Comparison of ENCODE assay signal across 8 mouse cellular contexts in the genomic region with DNA sequence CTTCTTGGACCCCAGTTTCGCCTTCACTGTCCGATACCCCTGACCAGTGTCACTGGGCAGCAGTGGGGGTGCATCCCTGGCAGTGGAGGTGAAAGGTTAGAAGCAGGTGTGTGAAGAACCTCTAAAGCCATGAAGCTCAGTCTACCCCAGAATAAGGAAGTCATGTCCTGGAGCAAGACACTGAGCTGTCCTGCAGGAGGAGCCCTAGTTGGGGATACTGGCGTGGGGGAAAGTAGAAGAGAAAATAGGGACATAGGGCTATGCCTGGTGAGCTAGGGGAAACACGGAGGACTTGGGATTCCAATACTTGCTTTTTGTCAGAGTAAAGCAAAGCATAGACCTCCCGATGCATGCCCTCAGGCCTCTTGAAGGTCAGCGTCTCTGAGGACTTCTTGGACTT. TPM values are rescaled to one million over a fixed set of nuclear protein-coding genes. Genes with fewer than 3 reads are reported as not detected.
DNase-seq lines count a peak whose midpoint lies in the region; ATAC-seq and TF ChIP-seq lines count a peak whose summit lies in the region.

No protein-coding gene starts in this region.

- H3K9me3 ChIP-seq in lung, postnatal 0 days (ENCODE audit: low read length) = no peaks in the 10 kb centered on the region
- no peaks in the 10 kb centered on the region for H3K9me3 ChIP-seq in embryonic facial prominence, embryonic 13.5 days
- no peaks in the 10 kb centered on the region for H3K9me3 ChIP-seq in intestine, embryonic 16.5 days (ENCODE audit: control insufficient read depth, low read length)
- no peaks in the 10 kb centered on the region for H3K9me3 ChIP-seq in neural tube, embryonic 15.5 days (replicated peaks)

- H3K4me3 ChIP-seq in lung, postnatal 0 days (ENCODE audit: low read depth, low read length) = peak overlapping the region; percentile 78; the same call in 1 of the 2 replicates
- H3K4me3 ChIP-seq in embryonic facial prominence, embryonic 13.5 days = peak overlapping the region; percentile 85
- H3K4me3 ChIP-seq in intestine, embryonic 16.5 days (ENCODE audit: low read length) = peak overlapping the region; percentile 90
- peak overlapping the region; percentile 94 for H3K4me3 ChIP-seq in neural tube, embryonic 15.5 days (replicated peaks)

- 76% methylated on average over 6 of the region's 6 CpGs for WGBS in lung, postnatal 0 days
- WGBS in embryonic facial prominence, embryonic 13.5 days = 76% methylated on average over 6 of the region's 6 CpGs
- WGBS in intestine, embryonic 16.5 days = 76% methylated on average over 6 of the region's 6 CpGs
- 83% methylated on average over 6 of the region's 6 CpGs for WGBS in neural tube, embryonic 15.5 days

- H3K9ac ChIP-seq in lung, postnatal 0 days (replicated peaks; ENCODE audit: low read depth) = no peak overlapping the region
- H3K9ac ChIP-seq in embryonic facial prominence, embryonic 13.5 days = 0 out of 2 replicates have a peak overlapping the region, but pooled peaks have one; percentile 93
- H3K9ac ChIP-seq in intestine, embryonic 16.5 days (ENCODE audit: low read depth, low read length) = peak overlapping the region; percentile 93
- no peak overlapping the region; the same call in 1 of the 2 replicates for H3K9ac ChIP-seq in neural tube, embryonic 15.5 days (replicated peaks)

- H3K27ac ChIP-seq in lung, postnatal 0 days (ENCODE audit: low read length) = no peak overlapping the region
- no peak overlapping the region for H3K27ac ChIP-seq in embryonic facial prominence, embryonic 13.5 days
- H3K27ac ChIP-seq in intestine, embryonic 16.5 days (ENCODE audit: low read length) = no peak overlapping the region
- no peak overlapping the region for H3K27ac ChIP-seq in neural tube, embryonic 15.5 days (replicated peaks)

- peak overlapping the region; percentile 73; the same call in 1 of the 2 replicates for H3K4me2 ChIP-seq in lung, postnatal 0 days (replicated peaks; ENCODE audit: low read depth, low read length)
- peak overlapping the region; percentile 78 for H3K4me2 ChIP-seq in embryonic facial prominence, embryonic 13.5 days
- H3K4me2 ChIP-seq in intestine, embryonic 16.5 days (ENCODE audit: low read depth, low read length) = peak overlapping the region; percentile 82
- H3K4me2 ChIP-seq in neural tube, embryonic 15.5 days = peak overlapping the region; percentile 94

- TF ChIP-seq CTCF in lung, postnatal 0 days (IDR thresholded peaks at IDR 0.05) = peak; percentile 31

- DNase-seq in lung, postnatal 0 days (ENCODE audit: low spot score) = no peak
- DNase-seq in lung, postnatal 10 days = no peak
- no peak for DNase-seq in layer of hippocampus, adult 9-11 months
- DNase-seq in thymus, postnatal 10 days (ENCODE audit: low spot score in 2 of 2) = no peak
- no peak for DNase-seq in right cerebral cortex, postnatal 25 days

- H3K4me1 ChIP-seq in lung, postnatal 0 days (ENCODE audit: insufficient read depth, low read depth, low read length) = peaks cover 6% of the 10 kb centered on the region; the same call in 1 of the 2 replicates
- H3K4me1 ChIP-seq in embryonic facial prominence, embryonic 13.5 days = peaks cover 13% of the 10 kb centered on the region
- peaks cover 5% of the 10 kb centered on the region; the same call in 1 of the 2 replicates for H3K4me1 ChIP-seq in intestine, embryonic 16.5 days (ENCODE audit: control insufficient read depth, insufficient read depth, low read length)
- peaks cover 19% of the 10 kb centered on the region for H3K4me1 ChIP-seq in neural tube, embryonic 15.5 days

- ATAC-seq in lung, postnatal 0 days = no peak
- ATAC-seq in embryonic facial prominence, embryonic 13.5 days (ENCODE audit: insufficient number of reproducible peaks, insufficient read depth, low FRiP score, low TSS enrichment, low read depth) = no peak
- no peak for ATAC-seq in intestine, embryonic 16.5 days
- no peak for ATAC-seq in neural tube, embryonic 15.5 days (ENCODE audit: low FRiP score)

- no peaks in the 10 kb centered on the region for H3K27me3 ChIP-seq in lung, postnatal 0 days (replicated peaks; ENCODE audit: insufficient read depth, low read length)
- no peaks in the 10 kb centered on the region for H3K27me3 ChIP-seq in embryonic facial prominence, embryonic 13.5 days
- H3K27me3 ChIP-seq in intestine, embryonic 16.5 days (replicated peaks; ENCODE audit: control insufficient read depth, insufficient read depth, low read length) = no peaks in the 10 kb centered on the region
- no peaks in the 10 kb centered on the region for H3K27me3 ChIP-seq in neural tube, embryonic 15.5 days (replicated peaks)

- no peak for TF ChIP-seq EP300 in lung, postnatal 0 days (IDR thresholded peaks at IDR 0.05)

- peaks cover 14% of the 10 kb centered on the region; the same call in 1 of the 2 replicates for H3K36me3 ChIP-seq in lung, postnatal 0 days (ENCODE audit: insufficient read depth, low read length)
- peaks cover 49% of the 10 kb centered on the region for H3K36me3 ChIP-seq in embryonic facial prominence, embryonic 13.5 days
- H3K36me3 ChIP-seq in intestine, embryonic 16.5 days (ENCODE audit: control insufficient read depth, insufficient read depth, low read length) = peaks cover 8% of the 10 kb centered on the region
- H3K36me3 ChIP-seq in neural tube, embryonic 15.5 days = peaks cover 37% of the 10 kb centered on the region

RNA-seq across cellular contexts. Expression of a gene that starts 1.1 kb away (rescaled TPM):
- polyA plus RNA-seq in lung, postnatal 0 days (2015; fragmentation: Nextera tagmentation; extraction: Ambion mirVana) = 37.0 and 37.8 TPM in 2 replicates
- polyA plus RNA-seq in embryonic facial prominence, embryonic 13.5 days (2015; fragmentation: Nextera tagmentation; extraction: Ambion mirVana) = 73.0 and 77.1 TPM in 2 replicates
- 40.7 and 45.0 TPM in 2 replicates for polyA plus RNA-seq in intestine, embryonic 16.5 days (2015; fragmentation: Nextera tagmentation; extraction: Ambion mirVana)
- polyA plus RNA-seq in neural tube, embryonic 15.5 days (2015; fragmentation: Nextera tagmentation; extraction: Ambion mirVana) = 70.7 and 73.1 TPM in 2 replicates

RNA-seq across cellular contexts. Expression of a gene that starts 43.2 kb away (rescaled TPM):
- polyA plus RNA-seq in lung, postnatal 0 days (2015; fragmentation: Nextera tagmentation; extraction: Ambion mirVana) = not detected in 2 replicates
- polyA plus RNA-seq in embryonic facial prominence, embryonic 13.5 days (2015; fragmentation: Nextera tagmentation; extraction: Ambion mirVana) = not detected in 2 replicates
- not detected in 2 replicates for polyA plus RNA-seq in intestine, embryonic 16.5 days (2015; fragmentation: Nextera tagmentation; extraction: Ambion mirVana)
- not detected in 2 replicates for polyA plus RNA-seq in neural tube, embryonic 15.5 days (2015; fragmentation: Nextera tagmentation; extraction: Ambion mirVana)

Comparison
In these comparisons a context has a peak if more than half of its experiments do, and no peak if none do; other contexts are left out.
1. H3K9ac ChIP-seq: peak in embryonic facial prominence, embryonic 13.5 days (single experiment) and intestine, embryonic 16.5 days (single experiment); none in lung, postnatal 0 days (single experiment) and neural tube, embryonic 15.5 days (single experiment).
2. Peak in every context shown above with its lines, with median percentiles within 50 percentile points of each other: H3K4me2 ChIP-seq and H3K4me3 ChIP-seq.